Mouse (Mus musculus): Measurements from ENCODE around the gene Tgm3. TPM values are rescaled to one million over a fixed set of nuclear protein-coding genes. Genes with fewer than 3 reads are reported as not detected.

Tgm3 gene
- polyA plus RNA-seq, 1 experiment: not detected

GRCm38 (mm10) chr2:130048792-130049191 is 36.6 kb downstream of the Tgm3 start:
- Histone ChIP-seq H3K4me3 (replicated peaks) (no peak overlapping the region), H3K9me3 (no peaks in the 10 kb centered on the region), H3K27me3 (replicated peaks) (peaks cover 18% of the 10 kb centered on the region), H3K4me1 (no peaks in the 10 kb centered on the region), H3K36me3 (replicated peaks; ENCODE audit: low read length) (no peaks in the 10 kb centered on the region)
- no peak for TF ChIP-seq GATA1 (IDR thresholded peaks at IDR 0.05; ENCODE audit: borderline replicate concordance, low read length)
- TF ChIP-seq FLI1 (IDR thresholded peaks at IDR 0.05; ENCODE audit: low read length): no peak

DNA sequence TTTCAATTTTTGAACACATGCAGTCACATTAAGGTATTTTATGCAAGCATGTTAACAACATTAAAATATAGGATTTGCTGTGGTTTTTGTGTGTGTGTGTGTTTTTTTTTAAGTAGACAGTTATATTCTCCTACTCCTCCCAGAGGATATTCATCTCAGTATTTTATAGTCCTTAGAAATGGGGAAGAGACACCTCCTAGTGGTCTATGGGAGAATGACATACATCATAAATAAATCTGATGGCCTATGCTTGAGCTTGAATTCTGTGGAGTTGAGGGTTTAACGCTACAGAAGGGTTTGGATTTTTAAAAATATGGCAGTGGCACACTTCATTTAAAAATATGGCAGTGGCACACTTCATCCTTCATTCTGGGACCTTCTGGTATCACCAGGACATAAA is 46.0 kb downstream of the Tgm3 start:
- H3K4me3 ChIP-seq (replicated peaks): no peak overlapping the region
- H3K27me3 ChIP-seq (replicated peaks): no peaks in the 10 kb centered on the region
- H3K36me3 ChIP-seq (replicated peaks; ENCODE audit: low read length): no peaks in the 10 kb centered on the region
- TF ChIP-seq GATA1 (IDR thresholded peaks at IDR 0.05; ENCODE audit: borderline replicate concordance, low read length) (no peak), FLI1 (IDR thresholded peaks at IDR 0.05; ENCODE audit: low read length) (no peak)
- H3K4me1 ChIP-seq: no peaks in the 10 kb centered on the region
- H3K9me3 ChIP-seq: peaks cover 13% of the 10 kb centered on the region

GRCm38 (mm10) chr2:130068228-130068627 is 56.1 kb downstream of the Tgm3 start:
- 0 out of 2 replicates have a peak, but pooled peaks cover 2% of the 10 kb centered on the region for H3K4me1 ChIP-seq

DNA sequence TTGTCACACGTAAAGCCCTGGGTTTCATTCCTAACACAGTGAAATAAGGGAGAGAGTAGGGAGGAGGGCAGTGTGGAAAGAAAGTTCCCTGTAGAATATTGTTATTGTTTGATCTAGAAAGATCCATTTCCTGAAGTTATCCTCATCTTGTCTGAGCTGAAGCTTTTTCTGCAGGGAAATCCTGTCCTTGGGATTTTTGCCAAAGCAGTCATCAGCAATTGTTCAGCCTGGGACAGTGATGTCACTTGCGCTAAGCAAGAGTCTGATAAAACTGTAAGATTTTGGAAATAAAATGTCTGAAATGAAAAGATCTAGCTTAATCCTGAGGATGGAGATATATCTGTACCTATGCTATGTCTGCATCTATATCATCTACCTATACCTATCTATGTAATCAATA is 58.2 kb downstream of the Tgm3 start:
- no peaks in the 10 kb centered on the region for H3K36me3 ChIP-seq (replicated peaks; ENCODE audit: low read length)
- TF ChIP-seq FLI1 (IDR thresholded peaks at IDR 0.05; ENCODE audit: low read length) (no peak), GATA1 (IDR thresholded peaks at IDR 0.05; ENCODE audit: borderline replicate concordance, low read length) (no peak)
- H3K4me3 ChIP-seq (replicated peaks): no peak overlapping the region
- H3K27me3 ChIP-seq (replicated peaks): peaks cover 10% of the 10 kb centered on the region
- H3K9me3 ChIP-seq: peaks cover 13% of the 10 kb centered on the region
- 0 out of 2 replicates have a peak, but pooled peaks cover 2% of the 10 kb centered on the region for H3K4me1 ChIP-seq

More at GRCm38 (mm10) chr2:130068228-130068627, 56.1 kb downstream of the Tgm3 start:
- TF ChIP-seq GATA1 (IDR thresholded peaks at IDR 0.05; ENCODE audit: borderline replicate concordance, low read length): no peak
- no peak for TF ChIP-seq FLI1 (IDR thresholded peaks at IDR 0.05; ENCODE audit: low read length)
- Histone ChIP-seq H3K9me3 (peaks cover 13% of the 10 kb centered on the region), H3K36me3 (replicated peaks; ENCODE audit: low read length) (no peaks in the 10 kb centered on the region), H3K27me3 (replicated peaks) (peaks cover 8% of the 10 kb centered on the region), H3K4me3 (replicated peaks) (no peak overlapping the region)

Other genes with a start within 250 kb of the Tgm3 start
- gene Stk35, start 211.8 kb upstream of the Tgm3 start, polyA plus RNA-seq (2012; ENCODE audit: insufficient read depth, low replicate concordance): 1.8 and 4.7 TPM in 2 replicates
- not detected in 2 replicates for gene Tgm6, start 100.1 kb downstream of the Tgm3 start, polyA plus RNA-seq (2012; ENCODE audit: insufficient read depth, low replicate concordance)
- gene Snrpb, start 167.1 kb downstream of the Tgm3 start, polyA plus RNA-seq (2012; ENCODE audit: insufficient read depth, low replicate concordance): 320 and 402 TPM in 2 replicates
- not detected in 2 replicates for gene Tmc2, start 182.8 kb downstream of the Tgm3 start, polyA plus RNA-seq (2012; ENCODE audit: insufficient read depth, low replicate concordance)

Measured in megakaryocyte, embryonic 14.5 days (primary cell).